Comparison of ENCODE assay signal across 13 mouse cellular contexts in the genomic region with DNA sequence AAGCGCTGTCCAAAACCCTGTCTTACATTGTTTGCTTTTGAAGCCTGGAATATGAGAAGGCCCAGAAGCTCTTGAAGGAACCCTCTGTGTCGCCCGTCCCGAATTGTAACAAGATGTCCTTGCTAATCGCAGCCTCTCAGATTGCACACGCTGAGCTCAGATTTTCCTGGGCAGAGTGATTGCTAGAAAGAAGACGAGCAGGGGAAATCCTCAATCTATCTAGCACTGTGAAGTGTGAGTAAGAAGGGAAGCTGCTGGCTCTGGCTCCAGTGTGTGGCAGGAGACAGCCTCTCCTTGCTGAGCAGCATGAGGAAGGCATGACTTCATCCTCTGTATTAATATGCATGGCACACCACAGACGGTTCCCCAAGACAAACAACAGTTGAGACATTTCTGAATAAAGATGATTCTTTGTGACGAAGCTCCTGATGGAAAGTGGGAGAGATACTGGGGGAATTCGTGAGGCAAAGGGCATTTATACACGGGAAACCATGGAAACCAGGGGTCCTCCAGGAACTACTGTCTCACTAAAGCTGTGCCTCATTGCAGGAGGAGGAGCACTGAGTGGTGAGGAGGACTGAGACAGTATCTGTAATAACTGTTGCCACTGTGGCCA. TPM values are rescaled to one million over a fixed set of nuclear protein-coding genes. Genes with fewer than 3 reads are reported as not detected.
DNase-seq lines count a peak whose midpoint lies in the region; ATAC-seq lines count a peak whose summit lies in the region.
"Had no signal": no experiment of that assay in that cellular context is flagged by ENCODE, and none has a peak within 500 bp of the region (broad histone marks: within the 10 kb centered on the region; RNA-seq: fewer than 3 reads in every experiment).

No protein-coding gene starts in this region.

- no peaks in the 10 kb centered on the region for H3K36me3 ChIP-seq in embryonic facial prominence, embryonic 10.5 days (replicated peaks)
- no peaks in the 10 kb centered on the region for H3K36me3 ChIP-seq in midbrain, embryonic 16.5 days (ENCODE audit: control insufficient read depth, insufficient read depth, low read length)
- no peaks in the 10 kb centered on the region for H3K36me3 ChIP-seq in liver, embryonic 11.5 days (ENCODE audit: control insufficient read depth, insufficient read depth, low read length)

- no peaks in the 10 kb centered on the region for H3K27me3 ChIP-seq in embryonic facial prominence, embryonic 10.5 days (replicated peaks; ENCODE audit: low read depth, poor library complexity, severe bottlenecking)
- H3K27me3 ChIP-seq in midbrain, embryonic 16.5 days (ENCODE audit: control insufficient read depth, insufficient read depth, low read depth, low read length) = no peaks in the 10 kb centered on the region
- H3K27me3 ChIP-seq in liver, embryonic 11.5 days (replicated peaks; ENCODE audit: control insufficient read depth, insufficient read depth, low read length) = no peaks in the 10 kb centered on the region

- peaks cover 10% of the 10 kb centered on the region for H3K4me1 ChIP-seq in embryonic facial prominence, embryonic 10.5 days
- no peaks in the 10 kb centered on the region for H3K4me1 ChIP-seq in midbrain, embryonic 16.5 days (ENCODE audit: control insufficient read depth, insufficient read depth, low read length)
- no peaks in the 10 kb centered on the region for H3K4me1 ChIP-seq in liver, embryonic 11.5 days (replicated peaks; ENCODE audit: control insufficient read depth, insufficient read depth, low read length)

- WGBS in embryonic facial prominence, embryonic 10.5 days = 54% methylated on average over 11 of the region's 11 CpGs
- 62% methylated on average over 11 of the region's 11 CpGs for WGBS in midbrain, embryonic 16.5 days
- 75% methylated on average over 11 of the region's 11 CpGs for WGBS in liver, embryonic 11.5 days

- H3K27ac ChIP-seq in embryonic facial prominence, embryonic 10.5 days (replicated peaks) = no peak overlapping the region
- H3K27ac ChIP-seq in midbrain, embryonic 16.5 days (ENCODE audit: low read length) = no peak overlapping the region
- no peak overlapping the region for H3K27ac ChIP-seq in liver, embryonic 11.5 days (ENCODE audit: low read depth, low read length)
- H3K27ac ChIP-seq: liver, embryonic 14.5 days had no signal

- peak; percentile 95 for ATAC-seq in frontal cortex, adult (ENCODE audit: low TSS enrichment)
- ATAC-seq in midbrain, embryonic 16.5 days = peak; percentile 87
- no peak for ATAC-seq in liver, embryonic 11.5 days (replicated peaks; ENCODE audit: low FRiP score)
- ATAC-seq: Patski had no signal

- no peak overlapping the region for H3K4me2 ChIP-seq in midbrain, embryonic 16.5 days (ENCODE audit: low read length)
- H3K4me2 ChIP-seq in liver, embryonic 11.5 days = no peak overlapping the region

- DNase-seq in embryonic facial prominence, embryonic 10.5 days (ENCODE audit: low spot score) = peak; percentile 17
- DNase-seq in layer of hippocampus, adult 9-10 months (ENCODE audit: low spot score) = peak; percentile 3
- DNase-seq in liver, embryonic 11.5 days (ENCODE audit: low spot score) = no peak
- no peak for DNase-seq in adrenal gland, postnatal 10 days
- DNase-seq in thymus, postnatal 4 days = no peak
- no peak for DNase-seq in kidney, postnatal 36 days
- DNase-seq: cerebellum, adult 11 months; kidney, adult 9 months had no signal

- no peak overlapping the region for H3K9ac ChIP-seq in midbrain, embryonic 16.5 days (ENCODE audit: low read depth, low read length)
- no peak overlapping the region for H3K9ac ChIP-seq in liver, embryonic 11.5 days (ENCODE audit: low read depth, low read length)
- H3K9ac ChIP-seq: liver, embryonic 14.5 days had no signal

- H3K4me3 ChIP-seq in embryonic facial prominence, embryonic 10.5 days = no peak overlapping the region
- no peak overlapping the region for H3K4me3 ChIP-seq in midbrain, embryonic 16.5 days (ENCODE audit: low read depth, low read length)
- H3K4me3 ChIP-seq in liver, embryonic 11.5 days (ENCODE audit: low read depth, low read length) = no peak overlapping the region
- H3K4me3 ChIP-seq: myocyte had no signal

- H3K9me3 ChIP-seq in embryonic facial prominence, embryonic 10.5 days = no peaks in the 10 kb centered on the region
- no peaks in the 10 kb centered on the region for H3K9me3 ChIP-seq in midbrain, embryonic 16.5 days (replicated peaks; ENCODE audit: control insufficient read depth, low read length, poor library complexity, severe bottlenecking)
- H3K9me3 ChIP-seq in liver, embryonic 11.5 days (ENCODE audit: control insufficient read depth, low read length) = no peaks in the 10 kb centered on the region

RNA-seq across cellular contexts. Expression of a gene that starts 4.0 kb away (rescaled TPM):
- polyA plus RNA-seq in embryonic facial prominence, embryonic 10.5 days (2016; fragmentation: Nextera tagmentation; extraction: Ambion mirVana) = 0.05 and 0.50 TPM in 2 replicates
- 0.04 and 0.06 TPM in 2 replicates for polyA plus RNA-seq in midbrain, embryonic 16.5 days (2015; fragmentation: Nextera tagmentation; extraction: Ambion mirVana)
- not detected in 2 replicates for polyA plus RNA-seq in liver, embryonic 11.5 days (2014; fragmentation: Nextera tagmentation; extraction: Ambion mirVana)
- total RNA-seq in adrenal gland, postnatal 10 days (2021) = 1 to 10 TPM in 1 of 2 experiments, under 1 TPM in 1; 0.48 to 4.5 TPM
- polyA plus RNA-seq: myocyte had no signal

RNA-seq across cellular contexts. Expression of a gene that starts 45.6 kb away (rescaled TPM):
- 231 and 235 TPM in 2 replicates for polyA plus RNA-seq in embryonic facial prominence, embryonic 10.5 days (2016; fragmentation: Nextera tagmentation; extraction: Ambion mirVana)
- 124 and 128 TPM in 2 replicates for polyA plus RNA-seq in midbrain, embryonic 16.5 days (2015; fragmentation: Nextera tagmentation; extraction: Ambion mirVana)
- polyA plus RNA-seq in liver, embryonic 11.5 days (2014; fragmentation: Nextera tagmentation; extraction: Ambion mirVana) = 308 and 309 TPM in 2 replicates
- total RNA-seq in adrenal gland, postnatal 10 days (2021) = 100 to 1,000 TPM; 114 to 116 TPM

Comparison
In these comparisons a context has a peak if more than half of its experiments do, and no peak if none do; other contexts are left out.
1. DNase-seq: peak in embryonic facial prominence, embryonic 10.5 days (single experiment) and layer of hippocampus, adult 9-10 months (single experiment); none in liver, embryonic 11.5 days (single experiment), adrenal gland, postnatal 10 days (single experiment), thymus, postnatal 4 days (single experiment) and kidney, postnatal 36 days (0 of 2).